Mouse (Mus musculus): ENCODE data around the gene Il17ra. TPM values are rescaled to one million over a fixed set of nuclear protein-coding genes. Genes with fewer than 3 reads are reported as not detected.

The Il17ra gene
- polyA plus RNA-seq, 1 experiment from 2014 or later, result 10.5 TPM

- DNase-seq (ENCODE audit: low spot score) (peak; percentile 48), ATAC-seq (peak; percentile 63)
- no peak overlapping the region for H3K9ac ChIP-seq (replicated peaks; ENCODE audit: low read depth)
- no peak overlapping the region for H3K4me2 ChIP-seq (replicated peaks; ENCODE audit: low read depth, low read length)
- peaks cover 4% of the 10 kb centered on the region; the same call in 1 of the 2 replicates for H3K36me3 ChIP-seq (ENCODE audit: insufficient read depth, low read length)
- H3K27me3 ChIP-seq (replicated peaks; ENCODE audit: insufficient read depth, low read length), result no peaks in the 10 kb centered on the region
- TF ChIP-seq CTCF (IDR thresholded peaks at IDR 0.05), result no peak
- TF ChIP-seq EP300 (IDR thresholded peaks at IDR 0.05), result no peak
- WGBS, result 26% methylated on average over 5 of the region's 5 CpGs
- H3K27ac ChIP-seq (ENCODE audit: low read length), result no peak overlapping the region
- H3K4me1 ChIP-seq (ENCODE audit: insufficient read depth, low read depth, low read length), result no peaks in the 10 kb centered on the region
- H3K4me3 ChIP-seq (ENCODE audit: low read depth, low read length), result no peak overlapping the region
- no peaks in the 10 kb centered on the region for H3K9me3 ChIP-seq (ENCODE audit: low read length)
Measured at GRCm38 (mm10) chr6:120473427-120473826, 10.4 kb downstream of the Il17ra start.

GRCm38 (mm10) chr6:120475288-120475687, 12.2 kb downstream of the Il17ra start:
- ATAC-seq, result peak; percentile 12; the same call in 1 of the 2 replicates

GRCm38 (mm10) chr6:120479302-120479701, 16.3 kb downstream of the Il17ra start:
- Histone ChIP-seq H3K4me3 (ENCODE audit: low read depth, low read length) (no peak overlapping the region), H3K27me3 (replicated peaks; ENCODE audit: insufficient read depth, low read length) (no peaks in the 10 kb centered on the region), H3K9me3 (ENCODE audit: low read length) (no peaks in the 10 kb centered on the region), H3K4me2 (replicated peaks; ENCODE audit: low read depth, low read length) (no peak overlapping the region), H3K4me1 (ENCODE audit: insufficient read depth, low read depth, low read length) (no peaks in the 10 kb centered on the region), H3K9ac (replicated peaks; ENCODE audit: low read depth) (no peak overlapping the region), H3K36me3 (ENCODE audit: insufficient read depth, low read length) (peaks cover 10% of the 10 kb centered on the region; the same call in 1 of the 2 replicates), H3K27ac (ENCODE audit: low read length) (no peak overlapping the region)
- WGBS, result 46% methylated on average over 2 of the region's 2 CpGs
- peak; percentile 61 for DNase-seq (ENCODE audit: low spot score)
- no peak for ATAC-seq
- TF ChIP-seq CTCF (IDR thresholded peaks at IDR 0.05) (no peak), EP300 (IDR thresholded peaks at IDR 0.05) (0 out of 2 replicates have a peak, but pooled peaks have one; percentile 40)

More at GRCm38 (mm10) chr6:120475288-120475687, 12.2 kb downstream of the Il17ra start:
- H3K4me3 ChIP-seq (ENCODE audit: low read depth, low read length), result no peak overlapping the region
- no peaks in the 10 kb centered on the region for H3K9me3 ChIP-seq (ENCODE audit: low read length)
- no peak overlapping the region for H3K9ac ChIP-seq (replicated peaks; ENCODE audit: low read depth)
- DNase-seq (ENCODE audit: low spot score), result peak; percentile 21
- no peak overlapping the region for H3K27ac ChIP-seq (ENCODE audit: low read length)
- H3K4me2 ChIP-seq (replicated peaks; ENCODE audit: low read depth, low read length), result no peak overlapping the region
- H3K36me3 ChIP-seq (ENCODE audit: insufficient read depth, low read length), result peaks cover 10% of the 10 kb centered on the region; the same call in 1 of the 2 replicates
- no peaks in the 10 kb centered on the region for H3K27me3 ChIP-seq (replicated peaks; ENCODE audit: insufficient read depth, low read length)
- no peaks in the 10 kb centered on the region for H3K4me1 ChIP-seq (ENCODE audit: insufficient read depth, low read depth, low read length)
- TF ChIP-seq CTCF (IDR thresholded peaks at IDR 0.05) (no peak), EP300 (IDR thresholded peaks at IDR 0.05) (no peak)
- 52% methylated on average over 8 of the region's 8 CpGs for WGBS

- ATAC-seq, result no peak
- no peak for TF ChIP-seq EP300 (IDR thresholded peaks at IDR 0.05)
- TF ChIP-seq CTCF (IDR thresholded peaks at IDR 0.05), result no peak
- 93% methylated on average over 5 of the region's 5 CpGs for WGBS
- no peak for DNase-seq (ENCODE audit: low spot score)
- Histone ChIP-seq H3K27ac (ENCODE audit: low read length) (no peak overlapping the region), H3K27me3 (replicated peaks; ENCODE audit: insufficient read depth, low read length) (no peaks in the 10 kb centered on the region), H3K9me3 (ENCODE audit: low read length) (no peaks in the 10 kb centered on the region), H3K4me3 (ENCODE audit: low read depth, low read length) (no peak overlapping the region), H3K4me1 (ENCODE audit: insufficient read depth, low read depth, low read length) (no peaks in the 10 kb centered on the region), H3K4me2 (replicated peaks; ENCODE audit: low read depth, low read length) (no peak overlapping the region), H3K36me3 (ENCODE audit: insufficient read depth, low read length) (peaks cover 10% of the 10 kb centered on the region; the same call in 1 of the 2 replicates), H3K9ac (replicated peaks; ENCODE audit: low read depth) (no peak overlapping the region)
Measured at GRCm38 (mm10) chr6:120480361-120480760, 17.3 kb downstream of the Il17ra start.

- 85% methylated on average over 6 of the region's 6 CpGs for WGBS
- Histone ChIP-seq H3K4me2 (replicated peaks; ENCODE audit: low read depth, low read length) (no peak overlapping the region), H3K27me3 (replicated peaks; ENCODE audit: insufficient read depth, low read length) (no peaks in the 10 kb centered on the region), H3K9me3 (ENCODE audit: low read length) (no peaks in the 10 kb centered on the region), H3K27ac (ENCODE audit: low read length) (no peak overlapping the region), H3K4me3 (ENCODE audit: low read depth, low read length) (no peak overlapping the region), H3K36me3 (ENCODE audit: insufficient read depth, low read length) (peaks cover 10% of the 10 kb centered on the region; the same call in 1 of the 2 replicates), H3K4me1 (ENCODE audit: insufficient read depth, low read depth, low read length) (no peaks in the 10 kb centered on the region), H3K9ac (replicated peaks; ENCODE audit: low read depth) (no peak overlapping the region)
- DNase-seq (ENCODE audit: low spot score) (peak; percentile 36), ATAC-seq (no peak)
- TF ChIP-seq CTCF (IDR thresholded peaks at IDR 0.05) (peak; percentile 50), EP300 (IDR thresholded peaks at IDR 0.05) (no peak)
Measured at GRCm38 (mm10) chr6:120481538-120481937, 18.5 kb downstream of the Il17ra start.

- TF ChIP-seq CTCF (IDR thresholded peaks at IDR 0.05) (no peak), EP300 (IDR thresholded peaks at IDR 0.05) (no peak)
- peaks cover 10% of the 10 kb centered on the region; the same call in 1 of the 2 replicates for H3K36me3 ChIP-seq (ENCODE audit: insufficient read depth, low read length)
- H3K4me2 ChIP-seq (replicated peaks; ENCODE audit: low read depth, low read length), result no peak overlapping the region
- H3K4me1 ChIP-seq (ENCODE audit: insufficient read depth, low read depth, low read length), result no peaks in the 10 kb centered on the region
- DNase-seq (ENCODE audit: low spot score) (no peak), ATAC-seq (no peak)
- H3K9ac ChIP-seq (replicated peaks; ENCODE audit: low read depth), result no peak overlapping the region
- no peaks in the 10 kb centered on the region for H3K9me3 ChIP-seq (ENCODE audit: low read length)
- no peaks in the 10 kb centered on the region for H3K27me3 ChIP-seq (replicated peaks; ENCODE audit: insufficient read depth, low read length)
- H3K27ac ChIP-seq (ENCODE audit: low read length), result no peak overlapping the region
- no peak overlapping the region for H3K4me3 ChIP-seq (ENCODE audit: low read depth, low read length)
- WGBS, result 85% methylated on average over 13 of the region's 14 CpGs
Measured at GRCm38 (mm10) chr6:120482021-120482420, 19.0 kb downstream of the Il17ra start.
